Mouse (Mus musculus): ENCODE data around the gene Nktr. TPM values are rescaled to one million over a fixed set of nuclear protein-coding genes. Genes with fewer than 3 reads are reported as not detected.
A peak's percentile ranks its signal among the peaks of the same experiment; 100 is the strongest.

Nktr gene
- polyA plus RNA-seq, 1 experiment from 2014 or later: 69.0 TPM

- Histone ChIP-seq H3K4me2 (replicated peaks) (no peak overlapping the region), H3K27me3 (no peaks in the 10 kb centered on the region), H3K4me3 (replicated peaks) (no peak overlapping the region), H3K9ac (replicated peaks) (no peak overlapping the region), H3K4me1 (replicated peaks) (peaks cover 18% of the 10 kb centered on the region), H3K27ac (no peak overlapping the region; the same call in 1 of the 2 replicates), H3K36me3 (peaks cover 69% of the 10 kb centered on the region), H3K9me3 (no peaks in the 10 kb centered on the region)
- no peak for ATAC-seq
- WGBS: 93% methylated on average over 16 of the region's 16 CpGs
Measured at GRCm38 (mm10) chr9:121765166-121765855, 46.3 kb downstream of the Nktr start.

GRCm38 (mm10) chr9:121772412-121772811 lies 53.4 kb downstream of the Nktr start:
- H3K9ac ChIP-seq (replicated peaks): no peak overlapping the region
- ATAC-seq: no peak
- H3K4me3 ChIP-seq (replicated peaks): no peak overlapping the region
- H3K9me3 ChIP-seq: no peaks in the 10 kb centered on the region
- no peak overlapping the region for H3K4me2 ChIP-seq (replicated peaks)
- 73% methylated on average over 5 of the region's 5 CpGs for WGBS
- H3K27me3 ChIP-seq: peaks cover 12% of the 10 kb centered on the region
- H3K4me1 ChIP-seq (replicated peaks): peaks cover under 1% of the 10 kb centered on the region
- peaks cover 17% of the 10 kb centered on the region for H3K36me3 ChIP-seq
- no peak overlapping the region; the same call in 1 of the 2 replicates for H3K27ac ChIP-seq

GRCm38 (mm10) chr9:121775951-121776350 lies 57.0 kb downstream of the Nktr start:
- no peak for ATAC-seq
- H3K4me2 ChIP-seq (replicated peaks): no peak overlapping the region
- no peaks in the 10 kb centered on the region for H3K36me3 ChIP-seq
- H3K4me3 ChIP-seq (replicated peaks): no peak overlapping the region
- H3K27me3 ChIP-seq: peaks cover 44% of the 10 kb centered on the region
- 81% methylated on average over 10 of the region's 10 CpGs for WGBS
- no peak overlapping the region for H3K9ac ChIP-seq (replicated peaks)
- no peaks in the 10 kb centered on the region for H3K9me3 ChIP-seq
- H3K27ac ChIP-seq: no peak overlapping the region
- peaks cover 12% of the 10 kb centered on the region for H3K4me1 ChIP-seq (replicated peaks)

- H3K4me1 ChIP-seq (replicated peaks): peaks cover 12% of the 10 kb centered on the region
- H3K27me3 ChIP-seq: peaks cover 44% of the 10 kb centered on the region
- WGBS: 90% methylated on average over 7 of the region's 7 CpGs
- no peak overlapping the region for H3K4me2 ChIP-seq (replicated peaks)
- ATAC-seq: no peak
- H3K4me3 ChIP-seq (replicated peaks): no peak overlapping the region
- no peaks in the 10 kb centered on the region for H3K9me3 ChIP-seq
- no peaks in the 10 kb centered on the region for H3K36me3 ChIP-seq
- H3K27ac ChIP-seq: no peak overlapping the region
- H3K9ac ChIP-seq (replicated peaks): no peak overlapping the region
Measured at GRCm38 (mm10) chr9:121776511-121776910, 57.5 kb downstream of the Nktr start.

- Histone ChIP-seq H3K36me3 (no peaks in the 10 kb centered on the region), H3K27ac (no peak within 1 kb of the TSS), H3K4me1 (replicated peaks) (peaks cover 12% of the 10 kb centered on the region), H3K27me3 (peaks cover 44% of the 10 kb centered on the region), H3K4me3 (replicated peaks) (peak within 1 kb of the TSS; percentile 36), H3K9me3 (no peaks in the 10 kb centered on the region), H3K9ac (replicated peaks) (peak within 1 kb of the TSS; percentile 48; the same call in 1 of the 2 replicates), H3K4me2 (replicated peaks) (peak within 1 kb of the TSS; percentile 60)
- WGBS: 19% methylated on average over 30 of the region's 30 CpGs
- peak; percentile 72 for ATAC-seq
Measured at GRCm38 (mm10) chr9:121777484-121778065, 58.6 kb downstream of the Nktr start, which contains the start of gene Klhl40. Gene Klhl40 (plus strand): TSS chr9:121777607.

- WGBS: 15% methylated on average over 54 of the region's 54 CpGs
- Histone ChIP-seq H3K9ac (replicated peaks) (peak overlapping the region; percentile 48; the same call in 1 of the 2 replicates), H3K36me3 (no peaks in the 10 kb centered on the region), H3K9me3 (no peaks in the 10 kb centered on the region), H3K4me1 (replicated peaks) (peaks cover 12% of the 10 kb centered on the region), H3K4me2 (replicated peaks) (peak overlapping the region; percentile 60), H3K4me3 (replicated peaks) (peak overlapping the region; percentile 36), H3K27me3 (peaks cover 44% of the 10 kb centered on the region), H3K27ac (no peak overlapping the region)
- peak; percentile 64 for ATAC-seq
Measured at GRCm38 (mm10) chr9:121778066-121778624, 59.2 kb downstream of the Nktr start.

- WGBS: 92% methylated on average over 12 of the region's 12 CpGs
- H3K4me3 ChIP-seq (replicated peaks): no peak overlapping the region
- H3K4me1 ChIP-seq (replicated peaks): no peaks in the 10 kb centered on the region
- H3K27ac ChIP-seq: no peak overlapping the region
- no peak overlapping the region for H3K4me2 ChIP-seq (replicated peaks)
- peaks cover 9% of the 10 kb centered on the region for H3K27me3 ChIP-seq
- no peak for ATAC-seq
- no peaks in the 10 kb centered on the region for H3K36me3 ChIP-seq
- H3K9me3 ChIP-seq: no peaks in the 10 kb centered on the region
- H3K9ac ChIP-seq (replicated peaks): no peak overlapping the region
Measured at GRCm38 (mm10) chr9:121784801-121785200, 65.8 kb downstream of the Nktr start.

GRCm38 (mm10) chr9:121785261-121785660 lies 66.3 kb downstream of the Nktr start:
- no peak for ATAC-seq
- no peaks in the 10 kb centered on the region for H3K9me3 ChIP-seq
- H3K27ac ChIP-seq: no peak overlapping the region
- peaks cover 5% of the 10 kb centered on the region; the same call in 1 of the 2 replicates for H3K27me3 ChIP-seq
- H3K4me2 ChIP-seq (replicated peaks): no peak overlapping the region
- H3K9ac ChIP-seq (replicated peaks): no peak overlapping the region
- no peaks in the 10 kb centered on the region for H3K36me3 ChIP-seq
- no peak overlapping the region for H3K4me3 ChIP-seq (replicated peaks)
- WGBS: 84% methylated on average over 8 of the region's 8 CpGs
- no peaks in the 10 kb centered on the region for H3K4me1 ChIP-seq (replicated peaks)

GRCm38 (mm10) chr9:121786359-121786758 lies 67.4 kb downstream of the Nktr start:
- Histone ChIP-seq H3K9ac (replicated peaks) (no peak overlapping the region), H3K27ac (no peak overlapping the region), H3K4me1 (replicated peaks) (no peaks in the 10 kb centered on the region), H3K27me3 (no peaks in the 10 kb centered on the region), H3K9me3 (no peaks in the 10 kb centered on the region), H3K4me2 (replicated peaks) (no peak overlapping the region), H3K4me3 (replicated peaks) (no peak overlapping the region), H3K36me3 (no peaks in the 10 kb centered on the region)
- ATAC-seq: no peak
- WGBS: 82% methylated on average over 2 of the region's 2 CpGs

- Histone ChIP-seq H3K4me1 (replicated peaks) (peaks cover 9% of the 10 kb centered on the region), H3K9ac (replicated peaks) (no peak overlapping the region), H3K4me2 (replicated peaks) (no peak overlapping the region), H3K4me3 (replicated peaks) (no peak overlapping the region), H3K36me3 (no peaks in the 10 kb centered on the region), H3K27ac (no peak overlapping the region), H3K27me3 (no peaks in the 10 kb centered on the region), H3K9me3 (no peaks in the 10 kb centered on the region)
- 0 out of 2 replicates have a peak, but pooled peaks have one; percentile 14 for ATAC-seq
- 19% methylated on average over 5 of the region's 5 CpGs for WGBS
Measured at GRCm38 (mm10) chr9:121791206-121791605, 72.2 kb downstream of the Nktr start.

GRCm38 (mm10) chr9:121791757-121792521 lies 73.0 kb downstream of the Nktr start, which contains the start of gene Hhatl:
Gene Hhatl (minus strand): TSS chr9:121792507.
- no peaks in the 10 kb centered on the region for H3K9me3 ChIP-seq
- no peak within 1 kb of the TSS for H3K9ac ChIP-seq (replicated peaks)
- H3K27ac ChIP-seq: no peak within 1 kb of the TSS
- 43% methylated on average over 23 of the region's 24 CpGs for WGBS
- H3K4me2 ChIP-seq (replicated peaks): no peak within 1 kb of the TSS
- no peak for ATAC-seq
- peaks cover 9% of the 10 kb centered on the region for H3K4me1 ChIP-seq (replicated peaks)
- no peaks in the 10 kb centered on the region for H3K27me3 ChIP-seq
- no peaks in the 10 kb centered on the region for H3K36me3 ChIP-seq
- no peak within 1 kb of the TSS for H3K4me3 ChIP-seq (replicated peaks)

All from midbrain, embryonic 13.5 days (tissue).